Mouse (Mus musculus) megakaryocyte progenitor cell, adult 5-6 weeks (primary cell): ENCODE measurements around the gene Git2. TPM values are rescaled to one million over a fixed set of nuclear protein-coding genes. Genes with fewer than 3 reads are reported as not detected.
A peak's percentile ranks its signal among the peaks of the same experiment; 100 is the strongest.

Experiments used
- ATAC-seq: replicated peaks from 2 replicates; pipeline ENCODE4 v1.8.0; 2016; ENCODE audit warnings: mild to moderate bottlenecking, moderate TSS enrichment, inconsistent platforms; ENCODE audit not compliant: poor library complexity
- total RNA-seq, 2 experiments: library from RNA; stranded (forward) in 1 of 2; stranded (reverse) in 1 of 2; fragments of 157-497, 149-512 nt in 1 of 2; fragments of 200-1000 nt in 1 of 2; gene quantifications; 2 replicates each; pipeline versions ENCODE4 v1.2.3 to v1.2.4; 2015 to 2017

Git2 gene
- total RNA-seq, 2 experiments from 2014 or later: 73.6 to 88.9 TPM

- ATAC-seq: peak; percentile 90
Measured at GRCm38 (mm10) chr5:114690633-114691567, 84.4 kb downstream of the Git2 start, which contains the start of gene Gltp. Gltp (minus strand) TSS chr5:114690984.

- ATAC-seq: peak; percentile 38
Measured at GRCm38 (mm10) chr5:114689700-114690366, 85.5 kb downstream of the Git2 start.

- ATAC-seq: no peak
Measured at GRCm38 (mm10) chr5:114688703-114689102, 86.6 kb downstream of the Git2 start.

GRCm38 (mm10) chr5:114687901-114688300 lies 87.4 kb downstream of the Git2 start:
- no peak for ATAC-seq

- no peak for ATAC-seq
Measured at GRCm38 (mm10) chr5:114686726-114687210, 88.5 kb downstream of the Git2 start.

GRCm38 (mm10) chr5:114685986-114686385 lies 89.3 kb downstream of the Git2 start:
- no peak for ATAC-seq

- ATAC-seq: peak; percentile 57
Measured at GRCm38 (mm10) chr5:114681717-114682116, 93.6 kb downstream of the Git2 start.

- ATAC-seq: peak; percentile 60
Measured at GRCm38 (mm10) chr5:114680676-114681285, 94.5 kb downstream of the Git2 start.

GRCm38 (mm10) chr5:114679841-114680591 lies 95.3 kb downstream of the Git2 start:
- ATAC-seq: peak; percentile 34

Other genes with a start within 250 kb of the Git2 start
- gene Fam222a, start 207.5 kb downstream of the Git2 start, total RNA-seq (2015): 0.47 and 0.88 TPM in 2 replicates
- gene Fam222a, start 207.5 kb downstream of the Git2 start, total RNA-seq (2017): 0.04 TPM in 1 of 2 replicates, not detected in the other
- 0.15 and 0.25 TPM in 2 replicates for gene Trpv4, start 117.1 kb downstream of the Git2 start, total RNA-seq (2015)
- gene Trpv4, start 117.1 kb downstream of the Git2 start, total RNA-seq (2017): 0.17 TPM in 1 of 2 replicates, not detected in the other
- 94.3 and 101 TPM in 2 replicates for gene Gltp, start 84.5 kb downstream of the Git2 start, total RNA-seq (2015)
- gene Gltp, start 84.5 kb downstream of the Git2 start, total RNA-seq (2017): 46.1 and 48.6 TPM in 2 replicates
- gene Tchp, start 67.8 kb downstream of the Git2 start, total RNA-seq (2015): 4.9 and 5.4 TPM in 2 replicates
- 10.0 and 10.2 TPM in 2 replicates for gene Tchp, start 67.8 kb downstream of the Git2 start, total RNA-seq (2017)
- 264 and 290 TPM in 2 replicates for gene Ankrd13a, start 840 bp downstream of the Git2 start, total RNA-seq (2015)
- 298 and 323 TPM in 2 replicates for gene Ankrd13a, start 840 bp downstream of the Git2 start, total RNA-seq (2017)
- 61.6 and 65.6 TPM in 2 replicates for gene 1500011B03Rik, start 48.0 kb upstream of the Git2 start, total RNA-seq (2015)
- 35.0 and 36.2 TPM in 2 replicates for gene 1500011B03Rik, start 48.0 kb upstream of the Git2 start, total RNA-seq (2017)
- 0.07 and 0.17 TPM in 2 replicates for gene 4930519G04Rik, start 78.1 kb upstream of the Git2 start, total RNA-seq (2015)
- 0.08 TPM in 1 of 2 replicates, not detected in the other for gene 4930519G04Rik, start 78.1 kb upstream of the Git2 start, total RNA-seq (2017)
- gene Gm9936, start 83.2 kb upstream of the Git2 start, total RNA-seq (2015): not detected in 2 replicates
- gene Gm9936, start 83.2 kb upstream of the Git2 start, total RNA-seq (2017): not detected in 2 replicates
- 2.9 and 10.3 TPM in 2 replicates for gene Oasl2, start 121.4 kb upstream of the Git2 start, total RNA-seq (2015)
- gene Oasl2, start 121.4 kb upstream of the Git2 start, total RNA-seq (2017): 2.5 and 5.6 TPM in 2 replicates
- gene Oasl1, start 147.7 kb upstream of the Git2 start, total RNA-seq (2015): 0.68 and 4.9 TPM in 2 replicates
- gene Oasl1, start 147.7 kb upstream of the Git2 start, total RNA-seq (2017): 1.1 and 1.4 TPM in 2 replicates
- gene 2210016L21Rik, start 166.6 kb upstream of the Git2 start, total RNA-seq (2015): 7.0 and 13.3 TPM in 2 replicates
- gene 2210016L21Rik, start 166.6 kb upstream of the Git2 start, total RNA-seq (2017): 12.7 and 13.6 TPM in 2 replicates
- gene Hnf1a, start 195.6 kb upstream of the Git2 start, total RNA-seq (2015): not detected in 2 replicates
- gene Hnf1a, start 195.6 kb upstream of the Git2 start, total RNA-seq (2017): not detected in 2 replicates
- gene Sppl3, start 235.6 kb upstream of the Git2 start, total RNA-seq (2015): 32.0 and 40.2 TPM in 2 replicates
- gene Sppl3, start 235.6 kb upstream of the Git2 start, total RNA-seq (2017): 23.4 and 28.6 TPM in 2 replicates